Mouse (Mus musculus) spleen, adult 2 months (tissue): Measurements from ENCODE around the gene Pigu.

Source experiments
- CTCF ChIP-seq: fragments of 200-500 bp; IDR thresholded peaks from 2 replicates; pipeline ENCODE4 v1.5.1; 2011; ENCODE audit warnings: mild to moderate bottlenecking, inconsistent platforms; ENCODE audit not compliant: insufficient read depth, insufficient read length, insufficient replicate concordance; ENCODE audit errors: extremely low read depth
- POLR2A ChIP-seq: fragments of 200-500 bp; IDR thresholded peaks from 2 replicates; pipeline ENCODE4 v1.6.1; 2011; ENCODE audit warnings: low read depth, low read length, inconsistent platforms

- TF ChIP-seq CTCF (no peak), POLR2A (no peak)
Observed at GRCm38 (mm10) chr2:155287456-155288250, 69.6 kb downstream of the Pigu start.
